ENCODE assay signal across 13 mouse cellular contexts in the genomic region with DNA sequence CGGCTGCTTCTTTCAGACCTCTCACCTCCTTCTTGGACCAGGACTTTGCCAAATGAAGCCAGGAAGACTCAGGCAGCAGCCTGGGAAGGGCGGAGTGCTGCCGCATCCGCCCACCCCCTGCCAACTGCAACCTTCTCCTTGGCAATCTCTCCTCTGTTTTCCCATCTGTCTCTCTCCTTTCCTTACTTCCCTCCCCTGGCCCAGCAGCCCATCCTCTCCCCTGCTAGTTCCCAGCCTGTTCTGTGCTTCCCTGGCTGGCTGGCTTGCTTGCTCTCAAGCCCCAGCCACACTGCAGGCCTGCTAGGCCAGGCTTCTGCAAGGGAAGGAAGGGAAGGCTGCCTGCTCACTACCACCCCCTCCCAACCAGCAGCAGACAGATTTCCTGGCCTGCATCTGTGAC. TPM values are rescaled to one million over a fixed set of nuclear protein-coding genes. Genes with fewer than 3 reads are reported as not detected.
DNase-seq lines count a peak whose midpoint lies in the region; ATAC-seq lines count a peak whose summit lies in the region.
"Had no signal": no experiment of that assay in that cellular context is flagged by ENCODE, and none has a peak within 500 bp of the region (broad histone marks: within the 10 kb centered on the region; RNA-seq: fewer than 3 reads in every experiment).

No protein-coding gene starts in this region.

- H3K4me2 ChIP-seq in midbrain, embryonic 13.5 days (replicated peaks), result no peak overlapping the region
- no peak overlapping the region for H3K4me2 ChIP-seq in midbrain, embryonic 11.5 days
- H3K4me2 ChIP-seq: embryonic facial prominence, embryonic 12.5 days; neural tube, embryonic 13.5 days had no signal

- H3K36me3 ChIP-seq in heart, embryonic 10.5 days, result no peaks in the 10 kb centered on the region
- no peaks in the 10 kb centered on the region for H3K36me3 ChIP-seq in midbrain, embryonic 13.5 days
- H3K36me3 ChIP-seq in midbrain, embryonic 11.5 days (ENCODE audit: control insufficient read depth, insufficient read depth, low read length), result no peaks in the 10 kb centered on the region
- H3K36me3 ChIP-seq: embryonic facial prominence, embryonic 12.5 days; neural tube, embryonic 13.5 days had no signal

- ATAC-seq in midbrain, embryonic 13.5 days, result no peak
- no peak for ATAC-seq in midbrain, embryonic 11.5 days (ENCODE audit: low FRiP score)

- peaks cover 20% of the 10 kb centered on the region for H3K4me1 ChIP-seq in heart, embryonic 10.5 days
- peaks cover 16% of the 10 kb centered on the region for H3K4me1 ChIP-seq in midbrain, embryonic 13.5 days (replicated peaks)
- H3K4me1 ChIP-seq in midbrain, embryonic 11.5 days (ENCODE audit: control insufficient read depth, insufficient read depth, low read length), result peaks cover 6% of the 10 kb centered on the region

- intact Hi-C loops in heart, postnatal 14 days (cut with DNase I), result no loop called here

- DNase-seq in heart, embryonic 10.5 days (ENCODE audit: low spot score), result no peak
- DNase-seq in heart, postnatal 14 days, result no peak
- DNase-seq in midbrain, embryonic 11.5 days (ENCODE audit: low spot score, missing footprints), result no peak
- peak; percentile 73 to 83 for DNase-seq in frontal cortex, postnatal 36 days (ENCODE audit: low spot score in 2 of 2)
- peak; percentile 68 to 81 for DNase-seq in right cerebral cortex, postnatal 36 days (ENCODE audit: low spot score in 2 of 2)
- DNase-seq in thymus, adult 18-20 months, result no peak
- DNase-seq in retina, embryonic 14.5 days (ENCODE audit: low spot score), result no peak
- DNase-seq: adrenal gland, adult 2 months; thymus, adult 2 months had no signal

- peaks cover 36% of the 10 kb centered on the region for H3K27me3 ChIP-seq in heart, embryonic 10.5 days (ENCODE audit: insufficient read depth, poor library complexity, severe bottlenecking)
- peaks cover 4% of the 10 kb centered on the region; the same call in 1 of the 2 replicates for H3K27me3 ChIP-seq in midbrain, embryonic 13.5 days
- no peaks in the 10 kb centered on the region for H3K27me3 ChIP-seq in midbrain, embryonic 11.5 days (ENCODE audit: control insufficient read depth, insufficient read depth, low read length)

- 0 out of 2 replicates have a peak overlapping the region, but pooled peaks have one; percentile 28 for H3K9ac ChIP-seq in midbrain, embryonic 13.5 days (replicated peaks)
- H3K9ac ChIP-seq in midbrain, embryonic 11.5 days (ENCODE audit: low read length), result no peak overlapping the region
- H3K9ac ChIP-seq: embryonic facial prominence, embryonic 12.5 days; liver, embryonic 14.5 days; neural tube, embryonic 13.5 days had no signal

- H3K27ac ChIP-seq in heart, embryonic 10.5 days, result 0 out of 2 replicates have a peak overlapping the region, but pooled peaks have one; percentile 29
- no peak overlapping the region for H3K27ac ChIP-seq in midbrain, embryonic 13.5 days
- no peak overlapping the region for H3K27ac ChIP-seq in midbrain, embryonic 11.5 days (ENCODE audit: low read depth, low read length)
- H3K27ac ChIP-seq: embryonic facial prominence, embryonic 12.5 days; liver, embryonic 14.5 days; neural tube, embryonic 13.5 days had no signal

- 52% methylated on average over 3 of the region's 4 CpGs for WGBS in heart, embryonic 10.5 days
- 83% methylated on average over 4 of the region's 4 CpGs for WGBS in midbrain, embryonic 13.5 days
- 78% methylated on average over 3 of the region's 4 CpGs for WGBS in midbrain, embryonic 11.5 days

- no peak overlapping the region for H3K4me3 ChIP-seq in heart, embryonic 10.5 days
- H3K4me3 ChIP-seq in midbrain, embryonic 13.5 days (replicated peaks), result no peak overlapping the region
- H3K4me3 ChIP-seq in midbrain, embryonic 11.5 days (ENCODE audit: low read depth, low read length), result no peak overlapping the region
- H3K4me3 ChIP-seq: embryonic facial prominence, embryonic 12.5 days; neural tube, embryonic 13.5 days had no signal

- H3K9me3 ChIP-seq in heart, embryonic 10.5 days, result no peaks in the 10 kb centered on the region
- H3K9me3 ChIP-seq in midbrain, embryonic 13.5 days, result no peaks in the 10 kb centered on the region
- H3K9me3 ChIP-seq in midbrain, embryonic 11.5 days (ENCODE audit: control insufficient read depth, low read length), result no peaks in the 10 kb centered on the region
- H3K9me3 ChIP-seq: embryonic facial prominence, embryonic 12.5 days; neural tube, embryonic 13.5 days had no signal

RNA-seq across cellular contexts. Expression of gene Phgr1, which starts 3.3 kb away (rescaled TPM):
- polyA plus RNA-seq in heart, embryonic 10.5 days (2016; fragmentation: Nextera tagmentation; extraction: Ambion mirVana), result not detected in 2 replicates
- total RNA-seq in heart, postnatal 14 days (2021), result not detected
- not detected in 2 replicates for polyA plus RNA-seq in midbrain, embryonic 13.5 days (2015; fragmentation: Nextera tagmentation; extraction: Ambion mirVana)
- not detected in 2 replicates for polyA plus RNA-seq in midbrain, embryonic 11.5 days (2014; fragmentation: Nextera tagmentation; extraction: Ambion mirVana)
- total RNA-seq: adrenal gland, adult 2 months had no signal
- polyA plus RNA-seq: adrenal gland, adult 2 months; embryonic facial prominence, embryonic 12.5 days; liver, embryonic 14.5 days; neural tube, embryonic 13.5 days had no signal

RNA-seq across cellular contexts. Expression of gene Disp2, which starts 3.7 kb away (rescaled TPM):
- polyA plus RNA-seq in heart, embryonic 10.5 days (2016; fragmentation: Nextera tagmentation; extraction: Ambion mirVana), result 0.20 and 0.23 TPM in 2 replicates
- under 1 TPM; 0.02 to 0.10 TPM for total RNA-seq in heart, postnatal 14 days (2021)
- 32.7 and 35.8 TPM in 2 replicates for polyA plus RNA-seq in midbrain, embryonic 13.5 days (2015; fragmentation: Nextera tagmentation; extraction: Ambion mirVana)
- 7.8 and 8.0 TPM in 2 replicates for polyA plus RNA-seq in midbrain, embryonic 11.5 days (2014; fragmentation: Nextera tagmentation; extraction: Ambion mirVana)

RNA-seq across cellular contexts. Expression of gene Ccdc9b, which starts 13.4 kb away (rescaled TPM):
- polyA plus RNA-seq in heart, embryonic 10.5 days (2016; fragmentation: Nextera tagmentation; extraction: Ambion mirVana), result 0.94 and 1.8 TPM in 2 replicates
- 10 to 100 TPM; 15.5 to 17.5 TPM for total RNA-seq in heart, postnatal 14 days (2021)
- 1.7 and 2.1 TPM in 2 replicates for polyA plus RNA-seq in midbrain, embryonic 13.5 days (2015; fragmentation: Nextera tagmentation; extraction: Ambion mirVana)
- polyA plus RNA-seq in midbrain, embryonic 11.5 days (2014; fragmentation: Nextera tagmentation; extraction: Ambion mirVana), result 0.86 and 0.92 TPM in 2 replicates

RNA-seq across cellular contexts. Expression of gene Inafm2, which starts 30.3 kb away (rescaled TPM):
- 22.6 and 34.8 TPM in 2 replicates for polyA plus RNA-seq in heart, embryonic 10.5 days (2016; fragmentation: Nextera tagmentation; extraction: Ambion mirVana)
- 10 to 100 TPM; 36.2 to 38.6 TPM for total RNA-seq in heart, postnatal 14 days (2021)
- polyA plus RNA-seq in midbrain, embryonic 13.5 days (2015; fragmentation: Nextera tagmentation; extraction: Ambion mirVana), result 24.6 and 25.8 TPM in 2 replicates
- polyA plus RNA-seq in midbrain, embryonic 11.5 days (2014; fragmentation: Nextera tagmentation; extraction: Ambion mirVana), result 36.0 and 39.9 TPM in 2 replicates

RNA-seq across cellular contexts. Expression of gene Knstrn, which starts 38.0 kb away (rescaled TPM):
- 113 and 127 TPM in 2 replicates for polyA plus RNA-seq in heart, embryonic 10.5 days (2016; fragmentation: Nextera tagmentation; extraction: Ambion mirVana)
- 10 to 100 TPM in 1 of 2 experiments, 1 to 10 TPM in 1; 5.9 to 10.7 TPM for total RNA-seq in heart, postnatal 14 days (2021)
- 62.7 and 66.1 TPM in 2 replicates for polyA plus RNA-seq in midbrain, embryonic 13.5 days (2015; fragmentation: Nextera tagmentation; extraction: Ambion mirVana)
- polyA plus RNA-seq in midbrain, embryonic 11.5 days (2014; fragmentation: Nextera tagmentation; extraction: Ambion mirVana), result 201 and 203 TPM in 2 replicates

Comparison
In these comparisons a context has a peak if more than half of its experiments do, and no peak if none do; other contexts are left out.
1. DNase-seq: peak in frontal cortex, postnatal 36 days (2 of 2) and right cerebral cortex, postnatal 36 days (2 of 2); none in heart, embryonic 10.5 days (single experiment), heart, postnatal 14 days (0 of 2), midbrain, embryonic 11.5 days (single experiment), thymus, adult 18-20 months (0 of 2) and retina, embryonic 14.5 days (single experiment).